In the genomic region with DNA sequence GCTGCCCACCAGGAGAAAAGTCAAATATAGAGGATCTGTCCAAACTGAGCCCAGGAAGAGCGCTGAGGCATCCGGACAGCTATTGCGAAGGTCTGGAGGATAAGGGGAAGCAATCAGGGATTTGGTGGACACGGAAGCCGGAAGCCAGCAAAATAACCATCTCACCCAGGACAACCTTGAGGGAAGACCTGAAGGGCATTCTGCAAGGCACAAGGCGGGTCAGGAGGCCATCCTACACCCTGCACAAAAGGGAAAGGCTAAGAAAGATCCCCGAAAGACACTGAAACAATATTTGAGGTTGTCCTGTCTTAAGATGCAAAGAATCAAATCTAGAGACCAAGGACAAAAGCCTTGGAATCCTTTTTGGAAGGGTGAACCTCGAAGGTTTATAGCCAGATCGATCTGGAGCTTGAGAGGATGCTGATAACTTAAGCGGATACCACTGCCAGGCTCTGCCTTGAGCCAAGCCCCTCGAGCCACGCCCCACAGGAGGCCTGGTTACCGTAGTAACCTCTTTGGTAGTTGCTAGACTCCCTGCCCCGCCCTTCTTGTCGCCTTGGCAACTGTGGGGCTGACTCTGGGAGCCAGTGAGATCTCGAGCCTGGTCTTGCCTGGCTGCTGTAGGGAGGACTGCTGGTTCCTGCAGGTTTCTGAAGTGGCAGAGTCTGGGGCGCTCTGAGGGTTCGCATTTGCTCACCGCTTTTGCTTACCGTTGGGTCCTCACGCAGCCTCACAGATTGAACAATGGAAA, we compare ENCODE assay signal across 1 mouse cellular context.
TF ChIP-seq lines count a peak whose summit lies in the region.

No protein-coding gene starts in this region.

TF ChIP-seq in CH12.LX, 34 proteins besides CTCF, POLR2A, EP300 and RAD21:
- TF ChIP-seq MAZ (IDR thresholded peaks at IDR 0.05; ENCODE audit: low read depth, low read length) (peak; percentile 60; the same call in 1 of the 2 replicates), SMC3 (IDR thresholded peaks at IDR 0.05; ENCODE audit: low read depth, low read length) (no peak), MXI1 (IDR thresholded peaks at IDR 0.05; ENCODE audit: low read depth, low read length) (peak; percentile 94)
